Mouse (Mus musculus) limb, embryonic 14.5 days (tissue): ENCODE measurements at regions not wholly inside any gene's neighbourhood (a gene's known extent, or its start where the extent isn't known, plus 50 kb on each side); places are given as distances from the start of the nearest gene placed in this dataset.

Experiments used
- ATAC-seq: fragments of 200-750 bp; cut with Nextera tagmentation; 2 replicates; pipeline ENCODE4 v1.8.0; 2017; ENCODE audit warnings: low read depth, moderate number of reproducible peaks, moderate TSS enrichment; ENCODE audit not compliant: low FRiP score
- DNase-seq: peaks from one replicate; pipeline ENCODE4 v3.0.0-alpha.2; 2015; ENCODE audit warnings: low spot score
- H3K27ac ChIP-seq: fragments of 300-500 bp; sonication (generic); replicated peaks from 2 replicates; pipeline ENCODE4 v1.5.1; 2014; ENCODE audit warnings: low read depth, mild to moderate bottlenecking, low read length, moderate library complexity, mixed read lengths
- H3K27me3 ChIP-seq: fragments of 300-500 bp; sonication (generic); 2 replicates; pipeline ENCODE4 v1.6.1; 2014; ENCODE audit warnings: low read length, mixed read lengths; ENCODE audit not compliant: control insufficient read depth, insufficient read depth
- H3K36me3 ChIP-seq: fragments of 300-500 bp; sonication (generic); 2 replicates; pipeline ENCODE4 v1.6.1; 2014; ENCODE audit warnings: mild to moderate bottlenecking, low read length, moderate library complexity, mixed read lengths; ENCODE audit not compliant: control insufficient read depth, insufficient read depth
- H3K4me1 ChIP-seq: fragments of 300-500 bp; sonication (generic); 2 replicates; pipeline ENCODE4 v1.6.1; 2014; ENCODE audit warnings: antibody characterized with exemption, low read length, mixed read lengths; ENCODE audit not compliant: control insufficient read depth, insufficient read depth
- H3K4me2 ChIP-seq: fragments of 300-500 bp; sonication (generic); replicated peaks from 2 replicates; pipeline ENCODE4 v1.6.1; 2014; ENCODE audit warnings: low read depth, mild to moderate bottlenecking, low read length, moderate library complexity; ENCODE audit not compliant: severe bottlenecking
- H3K4me3 ChIP-seq: fragments of 300-500 bp; sonication (generic); replicated peaks from 2 replicates; pipeline ENCODE4 v1.5.1; 2014; ENCODE audit warnings: low read length
- H3K9ac ChIP-seq: fragments of 300-500 bp; sonication (generic); 2 replicates; pipeline ENCODE4 v1.6.1; 2014; ENCODE audit warnings: mild to moderate bottlenecking, low read depth, low read length, moderate library complexity; ENCODE audit not compliant: severe bottlenecking
- H3K9me3 ChIP-seq: fragments of 300-500 bp; sonication (generic); 2 replicates; pipeline ENCODE4 v1.6.1; 2016; ENCODE audit warnings: low read length; ENCODE audit not compliant: control insufficient read depth
- POLR2A ChIP-seq: fragments of 200-500 bp; IDR thresholded peaks from 2 replicates; pipeline ENCODE4 v1.8.0; 2012; ENCODE audit warnings: inconsistent platforms, mild to moderate bottlenecking, moderate library complexity, borderline replicate concordance; ENCODE audit not compliant: insufficient read depth, insufficient read length; ENCODE audit errors: extremely low read depth
- WGBS: fragments of 180-500 bp; shearing (Covaris S2); extraction: QIAGEN DNeasy Blood & Tissue Kit; methylation state at CpG from one replicate; pipeline ENCODE4 v1.1.7; 2014; 5-methylcytosine and 5-hydroxymethylcytosine counted together

GRCm38 (mm10) chr10:55572689-55573088 is 534.0 kb upstream of the Msl3l2 start:
- no peak overlapping the region for H3K9ac ChIP-seq
- no peak overlapping the region for H3K27ac ChIP-seq
- ATAC-seq (no peak), DNase-seq (no peak)
- no peak overlapping the region for H3K4me3 ChIP-seq
- no peak overlapping the region for H3K4me2 ChIP-seq
- H3K4me1 ChIP-seq: no peaks in the 10 kb centered on the region
- no peaks in the 10 kb centered on the region for H3K27me3 ChIP-seq
- 97% methylated on average over 1 of the region's 1 CpGs for WGBS
- H3K9me3 ChIP-seq: no peaks in the 10 kb centered on the region
- H3K36me3 ChIP-seq: no peaks in the 10 kb centered on the region
- TF ChIP-seq POLR2A: no peak

- no peak for TF ChIP-seq POLR2A
- no peak for ATAC-seq
- Histone ChIP-seq H3K4me1 (no peaks in the 10 kb centered on the region), H3K36me3 (no peaks in the 10 kb centered on the region), H3K9me3 (no peaks in the 10 kb centered on the region), H3K4me3 (no peak overlapping the region), H3K9ac (no peak overlapping the region), H3K27me3 (no peaks in the 10 kb centered on the region), H3K4me2 (no peak overlapping the region), H3K27ac (no peak overlapping the region)
- DNase-seq: no peak
- WGBS: 83% methylated on average over 7 of the region's 7 CpGs
Measured at GRCm38 (mm10) chr10:55591013-55591412, 515.7 kb upstream of the Msl3l2 start.

GRCm38 (mm10) chr10:55591896-55592295 is 514.8 kb upstream of the Msl3l2 start:
- H3K9ac ChIP-seq: no peak overlapping the region
- no peak overlapping the region for H3K4me2 ChIP-seq
- no peak for ATAC-seq
- DNase-seq: no peak
- no peak overlapping the region for H3K27ac ChIP-seq
- H3K9me3 ChIP-seq: no peaks in the 10 kb centered on the region
- 58% methylated on average over 3 of the region's 3 CpGs for WGBS
- no peaks in the 10 kb centered on the region for H3K27me3 ChIP-seq
- no peak overlapping the region for H3K4me3 ChIP-seq
- no peaks in the 10 kb centered on the region for H3K4me1 ChIP-seq
- H3K36me3 ChIP-seq: no peaks in the 10 kb centered on the region
- TF ChIP-seq POLR2A: no peak

GRCm38 (mm10) chr10:55624566-55625287 is 482.0 kb upstream of the Msl3l2 start:
- 27% methylated on average over 5 of the region's 5 CpGs for WGBS
- Histone ChIP-seq H3K9ac (no peak overlapping the region), H3K4me1 (peaks cover 5% of the 10 kb centered on the region; the same call in 1 of the 2 replicates), H3K27ac (no peak overlapping the region), H3K9me3 (no peaks in the 10 kb centered on the region), H3K36me3 (no peaks in the 10 kb centered on the region), H3K27me3 (no peaks in the 10 kb centered on the region), H3K4me2 (no peak overlapping the region), H3K4me3 (no peak overlapping the region)
- peak; percentile 34 for DNase-seq
- no peak for TF ChIP-seq POLR2A
- ATAC-seq: 0 out of 2 replicates have a peak, but pooled peaks have one; percentile 65

- Histone ChIP-seq H3K4me2 (no peak overlapping the region), H3K9me3 (no peaks in the 10 kb centered on the region), H3K27me3 (no peaks in the 10 kb centered on the region), H3K27ac (no peak overlapping the region), H3K9ac (no peak overlapping the region), H3K4me3 (no peak overlapping the region), H3K36me3 (no peaks in the 10 kb centered on the region), H3K4me1 (no peaks in the 10 kb centered on the region)
- 89% methylated on average over 3 of the region's 3 CpGs for WGBS
- no peak for DNase-seq
- no peak for TF ChIP-seq POLR2A
- no peak for ATAC-seq
Measured at GRCm38 (mm10) chr10:55641332-55641731, 465.4 kb upstream of the Msl3l2 start.
